Mouse (Mus musculus): ENCODE results near the gene Emc7. TPM values are rescaled to one million over a fixed set of nuclear protein-coding genes. Genes with fewer than 3 reads are reported as not detected.

Emc7 gene
- total RNA-seq, 2 experiments from 2014 or later = 12.6 to 14.1 TPM

GRCm38 (mm10) chr2:112474997-112475724 is 20.4 kb downstream of the Emc7 start:
- DNase-seq = no peak

GRCm38 (mm10) chr2:112476554-112476953 is 21.8 kb downstream of the Emc7 start:
- no peak for DNase-seq

GRCm38 (mm10) chr2:112480669-112481068 is 25.9 kb downstream of the Emc7 start, which contains the start of gene Chrm5:
Gene Chrm5 (minus strand): TSS chr2:112480769.
- no peak for DNase-seq

- DNase-seq = no peak
These were observed 26.8 kb downstream of the Emc7 start for GRCm38 (mm10) chr2:112481564-112481963.

GRCm38 (mm10) chr2:112482533-112483333 is 27.9 kb downstream of the Emc7 start:
- DNase-seq = no peak

- no peak for DNase-seq
These were observed 28.5 kb downstream of the Emc7 start for GRCm38 (mm10) chr2:112483334-112483651.

- peak; percentile 63 for DNase-seq
These were observed 30.1 kb downstream of the Emc7 start for GRCm38 (mm10) chr2:112484886-112485285.

- DNase-seq = no peak
These were observed 35.8 kb downstream of the Emc7 start for GRCm38 (mm10) chr2:112490483-112491196.

- no peak for DNase-seq
These were observed 36.8 kb downstream of the Emc7 start for GRCm38 (mm10) chr2:112491629-112492028.

GRCm38 (mm10) chr2:112492431-112492855 is 37.6 kb downstream of the Emc7 start:
- DNase-seq = no peak

- peak; percentile 90 for DNase-seq
These were observed 38.2 kb downstream of the Emc7 start, which contains the start of gene Aven for GRCm38 (mm10) chr2:112492856-112493538. Gene Aven (plus strand): TSS chr2:112492964.

- no peak for DNase-seq
These were observed 38.9 kb downstream of the Emc7 start for GRCm38 (mm10) chr2:112493539-112494260.

- DNase-seq = no peak
These were observed 43.1 kb downstream of the Emc7 start for GRCm38 (mm10) chr2:112497851-112498250.

- peak; percentile 79 for DNase-seq
These were observed 46.4 kb downstream of the Emc7 start for GRCm38 (mm10) chr2:112501209-112501608.

- no peak for DNase-seq
These were observed 49.2 kb downstream of the Emc7 start for GRCm38 (mm10) chr2:112503978-112504377.

- DNase-seq = no peak
These were observed 52.1 kb downstream of the Emc7 start for GRCm38 (mm10) chr2:112506841-112507435.

GRCm38 (mm10) chr2:112507444-112507843 is 52.6 kb downstream of the Emc7 start:
- no peak for DNase-seq

GRCm38 (mm10) chr2:112510140-112510539 is 55.3 kb downstream of the Emc7 start:
- DNase-seq = no peak

GRCm38 (mm10) chr2:112513036-112513435 is 58.2 kb downstream of the Emc7 start:
- DNase-seq = no peak

- no peak for DNase-seq
These were observed 61.9 kb downstream of the Emc7 start for GRCm38 (mm10) chr2:112516728-112517127.

GRCm38 (mm10) chr2:112517218-112517617 is 62.4 kb downstream of the Emc7 start:
- no peak for DNase-seq
